ENCODE assay signal across 30 mouse cellular contexts in genomic region chr8:60830556-60830955, GRCm38 (mm10). TPM values are rescaled to one million over a fixed set of nuclear protein-coding genes. Genes with fewer than 3 reads are reported as not detected.
DNase-seq lines count a peak whose midpoint lies in the region; ATAC-seq and TF ChIP-seq lines count a peak whose summit lies in the region.
"Had no signal": no experiment of that assay in that cellular context is flagged by ENCODE, and none has a peak within 500 bp of the region (broad histone marks: within the 10 kb centered on the region; RNA-seq: fewer than 3 reads in every experiment).

No protein-coding gene starts in this region.

- dilution Hi-C loops in CH12.LX (cut with MboI; ENCODE audit: extremely low pct_ligation_motif_present, extremely low pct_unique_long_range_greater_than_20kb, low sequenced_read_pairs) = no loop called here

- no peaks in the 10 kb centered on the region for H3K27me3 ChIP-seq in CH12.LX (replicated peaks)
- H3K27me3 ChIP-seq in embryonic facial prominence, embryonic 15.5 days = no peaks in the 10 kb centered on the region
- H3K27me3 ChIP-seq in stomach, embryonic 16.5 days (ENCODE audit: control insufficient read depth, insufficient read depth, low read length) = no peaks in the 10 kb centered on the region
- H3K27me3 ChIP-seq: heart, embryonic 15.5 days; intestine, embryonic 15.5 days; limb, embryonic 13.5 days; liver, embryonic 13.5 days; midbrain, embryonic 12.5 days; neural tube, embryonic 13.5 days had no signal

- no peak for TF ChIP-seq POLR2A in CH12.LX (IDR thresholded peaks at IDR 0.05; ENCODE audit: low read depth, low read length)

- no peaks in the 10 kb centered on the region for H3K36me3 ChIP-seq in CH12.LX (replicated peaks in 1 of 2; ENCODE audit: control insufficient read depth in 1 of 2, insufficient read depth in 1 of 2, low read length in 1 of 2)
- H3K36me3 ChIP-seq in embryonic facial prominence, embryonic 15.5 days = no peaks in the 10 kb centered on the region
- H3K36me3 ChIP-seq in stomach, embryonic 16.5 days (ENCODE audit: control insufficient read depth, insufficient read depth, low read length) = no peaks in the 10 kb centered on the region
- H3K36me3 ChIP-seq: forebrain, embryonic 10.5 days; heart, embryonic 10.5 days; heart, embryonic 15.5 days; intestine, embryonic 15.5 days; limb, embryonic 13.5 days; liver, embryonic 13.5 days; midbrain, embryonic 12.5 days; neural tube, embryonic 13.5 days had no signal

- 0 out of 2 replicates have a peak, but pooled peaks have one; percentile 41 for ATAC-seq in embryonic facial prominence, embryonic 15.5 days (ENCODE audit: insufficient number of reproducible peaks, low FRiP score, low TSS enrichment, low read depth)
- ATAC-seq in stomach, embryonic 16.5 days (ENCODE audit: insufficient read depth, low FRiP score) = peak; percentile 60; the same call in 1 of the 2 replicates
- ATAC-seq: activated CD4-positive, CD25-positive, alpha-beta regulatory T cell, adult 4 months; forebrain, embryonic 16.5 days; hindbrain, postnatal 0 days; intestine, embryonic 15.5 days had no signal

- in situ Hi-C loops in CH12.LX (cut with MboI; ENCODE audit: low pct_ligation_motif_present, low pct_unique_long_range_greater_than_20kb, low sequenced_read_pairs) = no loop called here

- H3K4me1 ChIP-seq in CH12.LX (ENCODE audit: control insufficient read depth in 1 of 2, insufficient read depth in 2 of 2) = peaks cover 14 to 24% of the 10 kb centered on the region in 2 experiments
- H3K4me1 ChIP-seq in embryonic facial prominence, embryonic 15.5 days = no peaks in the 10 kb centered on the region
- H3K4me1 ChIP-seq in stomach, embryonic 16.5 days (ENCODE audit: control insufficient read depth, insufficient read depth, low read length) = no peaks in the 10 kb centered on the region
- H3K4me1 ChIP-seq: heart, embryonic 10.5 days; heart, embryonic 15.5 days; intestine, embryonic 15.5 days; liver, embryonic 13.5 days; midbrain, embryonic 12.5 days; neural tube, embryonic 13.5 days had no signal

- H3K79me2 ChIP-seq in CH12.LX (replicated peaks; ENCODE audit: control insufficient read depth, extremely low read depth, insufficient read depth, poor library complexity, severe bottlenecking) = no peaks in the 10 kb centered on the region

- TF ChIP-seq CTCF in CH12.LX (conservative IDR thresholded peaks at IDR 0.05 in 1 of 2, IDR thresholded peaks at IDR 0.05 in 1 of 2; ENCODE audit: low read depth in 2 of 2, low read length in 2 of 2) = no peak

- no peak overlapping the region for H3K4me2 ChIP-seq in CH12.LX (ENCODE audit: insufficient read depth, low read depth, poor library complexity, severe bottlenecking)
- H3K4me2 ChIP-seq in embryonic facial prominence, embryonic 15.5 days (replicated peaks) = no peak overlapping the region
- no peak overlapping the region for H3K4me2 ChIP-seq in stomach, embryonic 16.5 days (ENCODE audit: low read depth, low read length)
- H3K4me2 ChIP-seq: heart, embryonic 15.5 days; intestine, embryonic 15.5 days; limb, embryonic 13.5 days; liver, embryonic 13.5 days; midbrain, embryonic 12.5 days; neural tube, embryonic 13.5 days had no signal

- no peak overlapping the region for H3K4me3 ChIP-seq in CH12.LX (replicated peaks in 1 of 3; ENCODE audit: low read depth in 2 of 3, low read length in 2 of 3, poor library complexity in 1 of 3)
- H3K4me3 ChIP-seq in embryonic facial prominence, embryonic 15.5 days (replicated peaks) = no peak overlapping the region
- no peak overlapping the region for H3K4me3 ChIP-seq in stomach, embryonic 16.5 days (replicated peaks; ENCODE audit: low read length)
- H3K4me3 ChIP-seq: forebrain, embryonic 10.5 days; heart, embryonic 10.5 days; heart, embryonic 15.5 days; intestine, embryonic 15.5 days; layer of hippocampus, adult 2 months; left cerebral cortex, adult 2 months; limb, embryonic 13.5 days; liver, embryonic 13.5 days; midbrain, embryonic 12.5 days; neural tube, embryonic 13.5 days had no signal

- 57% methylated on average over 1 of the region's 1 CpGs for WGBS in embryonic facial prominence, embryonic 15.5 days
- WGBS in stomach, embryonic 16.5 days = 67% methylated on average over 1 of the region's 1 CpGs

- H3K9me3 ChIP-seq in CH12.LX (replicated peaks; ENCODE audit: low read length) = no peaks in the 10 kb centered on the region
- H3K9me3 ChIP-seq in embryonic facial prominence, embryonic 15.5 days (replicated peaks) = no peaks in the 10 kb centered on the region
- no peaks in the 10 kb centered on the region for H3K9me3 ChIP-seq in stomach, embryonic 16.5 days (replicated peaks; ENCODE audit: control insufficient read depth, low read length)
- H3K9me3 ChIP-seq: forebrain, embryonic 10.5 days; heart, embryonic 10.5 days; heart, embryonic 15.5 days; intestine, embryonic 15.5 days; limb, embryonic 13.5 days; liver, embryonic 13.5 days; midbrain, embryonic 12.5 days; neural tube, embryonic 13.5 days had no signal

- TF ChIP-seq EP300 in CH12.LX (IDR thresholded peaks at IDR 0.05; ENCODE audit: low read length) = no peak

- peak overlapping the region; percentile 9; the same call in 1 of the 2 replicates for H3K9ac ChIP-seq in CH12.LX (ENCODE audit: insufficient read depth, low read depth)
- H3K9ac ChIP-seq in embryonic facial prominence, embryonic 15.5 days = no peak overlapping the region
- H3K9ac ChIP-seq in stomach, embryonic 16.5 days (ENCODE audit: low read length) = no peak overlapping the region
- H3K9ac ChIP-seq: heart, embryonic 15.5 days; intestine, embryonic 15.5 days; limb, embryonic 13.5 days; liver, embryonic 13.5 days; midbrain, embryonic 12.5 days; neural tube, embryonic 13.5 days had no signal

- no peak for TF ChIP-seq RAD21 in CH12.LX (IDR thresholded peaks at IDR 0.05; ENCODE audit: low read depth, low read length)

- peak; percentile 1 for DNase-seq in lung, postnatal 14 days
- no peak for DNase-seq in lung, postnatal 10 days
- DNase-seq in CH12.LX (ENCODE audit: extremely low read depth) = no peak
- no peak for DNase-seq in gastrocnemius, postnatal 10 days
- DNase-seq: adrenal gland, adult 2 months; adrenal gland, postnatal 36 days; B cell, adult 2 months; cerebellum, adult 18-20 months; cerebellum, postnatal 14 days; gastrocnemius, postnatal 14 days; heart, adult 11 months; kidney, adult 2 months; kidney, postnatal 36 days; liver, embryonic 13.5 days; right cerebral cortex, postnatal 4 days; thymus, postnatal 14 days had no signal

- H3K27ac ChIP-seq in CH12.LX (ENCODE audit: insufficient read depth, low read depth) = no peak overlapping the region
- no peak overlapping the region for H3K27ac ChIP-seq in embryonic facial prominence, embryonic 15.5 days (replicated peaks)
- H3K27ac ChIP-seq in stomach, embryonic 16.5 days (ENCODE audit: low read length) = peak overlapping the region; percentile 42; the same call in 1 of the 2 replicates
- H3K27ac ChIP-seq: forebrain, embryonic 10.5 days; heart, embryonic 10.5 days; heart, embryonic 15.5 days; hindbrain, postnatal 0 days; intestine, embryonic 15.5 days; layer of hippocampus, adult 2 months; left cerebral cortex, adult 2 months; limb, embryonic 13.5 days; liver, embryonic 13.5 days; midbrain, embryonic 12.5 days; neural tube, embryonic 13.5 days had no signal

TF ChIP-seq in CH12.LX, 34 proteins besides CTCF, POLR2A, EP300 and RAD21:
- TF ChIP-seq HCFC1 (IDR thresholded peaks at IDR 0.05; ENCODE audit: low read depth, low read length) (no peak), CHD2 (IDR thresholded peaks at IDR 0.05; ENCODE audit: low read length) (no peak), GABPA (IDR thresholded peaks at IDR 0.05; ENCODE audit: insufficient replicate concordance, low read depth, low read length) (no peak), TBP (conservative IDR thresholded peaks at IDR 0.05; ENCODE audit: low read depth, low read length) (no peak), USF2 (conservative IDR thresholded peaks at IDR 0.05; ENCODE audit: low read depth, low read length) (no peak), BHLHE40 (IDR thresholded peaks at IDR 0.05; ENCODE audit: low read depth, low read length) (0 out of 2 replicates have a peak, but pooled peaks have one; percentile 24)

RNA-seq across cellular contexts. Expression of gene Hpf1, which starts 59.7 kb away (rescaled TPM):
- total RNA-seq in CH12.LX (2012; rRNA removed) (76.1 and 77.4 TPM in 2 replicates), CH12.LX (2014; rRNA removed) (95.0 and 110 TPM in 2 replicates)
- polyA plus RNA-seq in CH12.LX (2012; ENCODE audit: insufficient read length, low read depth) = 132 and 135 TPM in 2 replicates
- 85.4 and 87.2 TPM in 2 replicates for polyA plus RNA-seq in embryonic facial prominence, embryonic 15.5 days (2015; fragmentation: Nextera tagmentation; extraction: Ambion mirVana)
- 73.9 and 93.6 TPM in 2 replicates for polyA plus RNA-seq in stomach, embryonic 16.5 days (2015; fragmentation: Nextera tagmentation; extraction: Ambion mirVana)
- total RNA-seq in gastrocnemius, postnatal 10 days (2021) = 10 to 100 TPM; 14.1 to 15.4 TPM
